Mouse (Mus musculus) forebrain, postnatal 0 days (tissue): ENCODE measurements around the gene Olfr983. TPM values are rescaled to one million over a fixed set of nuclear protein-coding genes. Genes with fewer than 3 reads are reported as not detected.

ENCODE experiments used
- ATAC-seq: fragments of 200-750 bp; cut with Nextera tagmentation; 2 replicates; pipeline ENCODE4 v1.8.0; 2017; ENCODE audit warnings: mild to moderate bottlenecking, moderate library complexity
- DNase-seq: peaks from one replicate; pipeline ENCODE4 v3.0.0-alpha.2; 2015
- H3K27ac ChIP-seq: fragments of 300-500 bp; sonication (generic); 2 replicates; pipeline ENCODE4 v1.5.1; 2014; ENCODE audit warnings: low read depth, mild to moderate bottlenecking, antibody characterized with exemption, low read length, moderate library complexity, mixed read lengths
- H3K27me3 ChIP-seq: fragments of 300-500 bp; sonication (generic); 2 replicates; pipeline ENCODE4 v1.6.1; 2014; ENCODE audit warnings: mild to moderate bottlenecking, low read length, mixed read lengths; ENCODE audit not compliant: insufficient read depth
- H3K36me3 ChIP-seq: fragments of 300-500 bp; sonication (generic); 2 replicates; pipeline ENCODE4 v1.6.1; 2014; ENCODE audit warnings: mild to moderate bottlenecking, moderate library complexity; ENCODE audit not compliant: insufficient read depth
- H3K4me1 ChIP-seq: fragments of 300-500 bp; sonication (generic); 2 replicates; pipeline ENCODE4 v1.6.1; 2014; ENCODE audit warnings: antibody characterized with exemption; ENCODE audit not compliant: insufficient read depth
- H3K4me2 ChIP-seq: fragments of 300-500 bp; sonication (generic); 2 replicates; pipeline ENCODE4 v1.6.1; 2014; ENCODE audit warnings: low read depth, mild to moderate bottlenecking, moderate library complexity
- H3K4me3 ChIP-seq: fragments of 300-500 bp; sonication (generic); 2 replicates; pipeline ENCODE4 v1.5.1; 2014; ENCODE audit warnings: low read depth, low read length, mixed read lengths
- H3K9ac ChIP-seq: fragments of 300-500 bp; sonication (generic); 2 replicates; pipeline ENCODE4 v1.6.1; 2014; ENCODE audit warnings: mild to moderate bottlenecking
- H3K9me3 ChIP-seq: fragments of 300-500 bp; sonication (generic); 2 replicates; pipeline ENCODE4 v1.6.1; 2016; ENCODE audit warnings: low read length
- CTCF ChIP-seq: sonication (generic); IDR thresholded peaks from 2 replicates; pipeline ENCODE4 v1.5.1; 2016; ENCODE audit warnings: antibody characterized with exemption, control low read depth, low read depth
- WGBS: fragments of 180-500 bp; shearing (Covaris S2); extraction: QIAGEN DNeasy Blood & Tissue Kit; methylation state at CpG from one replicate; pipeline ENCODE4 v1.1.7; 2014; 5-methylcytosine and 5-hydroxymethylcytosine counted together
- polyA plus RNA-seq: library from polyadenylated mRNA; unstranded; fragments of >200 nt; fragmentation: Nextera tagmentation; extraction: Ambion mirVana; gene quantifications from 2 replicates; pipeline ENCODE4 v1.2.1, GENCODE M21; 2015
- total RNA-seq: library from RNA; depleted of rRNA; stranded (reverse); fragments of >200 nt; gene quantifications from 2 replicates; pipeline ENCODE4 v1.2.3, GENCODE M21; 2014; rRNA removed

Gene Olfr983
- total and polyA plus RNA-seq, 2 experiments from 2014 or later = not detected

DNA sequence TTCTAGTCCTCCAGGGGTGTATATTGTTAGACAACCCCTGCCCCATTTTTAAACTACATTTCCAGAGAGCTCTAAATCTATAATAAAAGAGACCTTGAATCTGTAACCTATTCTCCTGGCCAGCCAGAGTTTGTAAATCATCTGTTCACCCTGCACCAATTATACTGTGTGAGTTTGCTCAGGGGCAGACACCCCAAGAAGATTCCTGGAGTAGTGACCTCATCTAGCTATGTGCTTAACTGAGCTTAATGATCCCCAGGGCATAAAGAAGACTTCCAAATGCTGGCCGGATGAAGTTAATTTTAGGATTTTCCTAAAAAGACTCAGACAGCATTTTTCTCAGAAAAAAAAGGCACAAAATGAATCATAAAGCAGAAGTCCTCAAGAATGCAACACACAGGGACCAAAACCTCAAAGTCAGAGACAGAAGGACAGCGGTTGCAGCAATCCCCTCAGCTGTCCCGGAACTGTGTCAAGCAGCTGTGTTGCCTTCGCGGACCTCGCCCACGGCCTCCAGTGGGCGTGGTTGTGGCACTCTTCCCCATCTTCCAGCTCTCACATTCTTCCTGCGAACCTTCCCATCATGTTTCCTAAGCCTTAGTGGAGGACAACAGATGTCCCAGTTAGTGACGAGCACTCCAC is 23.4 kb upstream of the Olfr983 start:
- Histone ChIP-seq H3K9ac (no peak overlapping the region), H3K36me3 (no peaks in the 10 kb centered on the region), H3K27me3 (no peaks in the 10 kb centered on the region), H3K4me2 (no peak overlapping the region), H3K4me1 (no peaks in the 10 kb centered on the region), H3K27ac (no peak overlapping the region), H3K9me3 (no peaks in the 10 kb centered on the region), H3K4me3 (no peak overlapping the region)
- no peak for TF ChIP-seq CTCF
- 68% methylated on average over 10 of the region's 10 CpGs for WGBS
- DNase-seq = no peak
- ATAC-seq = no peak

DNA sequence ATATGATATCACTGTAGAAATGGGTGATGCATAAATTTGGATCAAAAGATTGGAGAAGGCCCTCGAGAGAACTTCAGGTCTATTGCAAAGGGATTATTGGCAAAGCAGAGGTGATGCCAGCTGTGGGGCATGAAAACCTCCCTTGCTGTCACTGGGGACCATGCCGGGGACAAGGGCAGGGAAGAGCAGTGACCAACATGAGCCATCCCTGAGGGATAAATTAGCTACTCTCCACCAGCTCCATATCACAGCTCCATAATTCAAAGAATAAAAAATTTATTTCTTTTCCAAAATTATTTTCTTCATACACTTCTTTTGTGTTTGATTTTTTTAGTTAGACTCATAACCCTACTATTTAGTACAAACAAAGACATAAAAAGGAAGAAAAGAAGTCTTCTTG is 20.7 kb upstream of the Olfr983 start, which contains the start of gene Olfr984:
TSS of gene Olfr984 (minus strand) at position 101 of the 400 bp plus-strand sequence.
- no peak within 1 kb of the TSS for H3K4me3 ChIP-seq
- DNase-seq = no peak
- 83% methylated on average over 2 of the region's 2 CpGs for WGBS
- H3K9me3 ChIP-seq = no peaks in the 10 kb centered on the region
- ATAC-seq = no peak
- no peaks in the 10 kb centered on the region for H3K4me1 ChIP-seq
- H3K4me2 ChIP-seq = no peak within 1 kb of the TSS
- TF ChIP-seq CTCF = no peak
- no peak within 1 kb of the TSS for H3K27ac ChIP-seq
- no peak within 1 kb of the TSS for H3K9ac ChIP-seq
- H3K27me3 ChIP-seq = no peaks in the 10 kb centered on the region
- H3K36me3 ChIP-seq = no peaks in the 10 kb centered on the region

DNA sequence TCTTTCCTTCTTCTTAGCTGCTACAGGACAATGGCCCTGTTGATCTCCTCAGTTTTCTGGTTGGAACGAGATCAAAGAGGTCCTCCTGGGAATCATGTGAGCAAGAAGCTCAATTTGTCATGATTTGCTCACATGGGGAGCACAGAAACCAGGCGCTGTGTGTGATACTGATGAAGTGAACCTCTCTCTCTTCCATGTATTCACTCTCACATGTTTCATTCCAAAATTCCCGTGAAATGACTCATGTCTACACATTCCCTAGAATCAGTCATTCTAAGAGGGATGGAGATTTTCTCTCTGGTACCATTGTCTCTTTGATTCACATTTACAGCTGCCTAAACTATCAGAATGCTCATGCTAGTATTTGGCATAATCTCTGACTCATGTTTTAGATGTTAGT is 1.4 kb upstream of the Olfr983 start:
- Histone ChIP-seq H3K36me3 (no peaks in the 10 kb centered on the region), H3K27me3 (no peaks in the 10 kb centered on the region), H3K4me3 (no peak overlapping the region), H3K9ac (no peak overlapping the region), H3K4me2 (no peak overlapping the region), H3K4me1 (no peaks in the 10 kb centered on the region), H3K27ac (no peak overlapping the region), H3K9me3 (no peaks in the 10 kb centered on the region)
- no peak for TF ChIP-seq CTCF
- DNase-seq (no peak), ATAC-seq (no peak)
- WGBS = 67% methylated on average over 3 of the region's 3 CpGs

DNA sequence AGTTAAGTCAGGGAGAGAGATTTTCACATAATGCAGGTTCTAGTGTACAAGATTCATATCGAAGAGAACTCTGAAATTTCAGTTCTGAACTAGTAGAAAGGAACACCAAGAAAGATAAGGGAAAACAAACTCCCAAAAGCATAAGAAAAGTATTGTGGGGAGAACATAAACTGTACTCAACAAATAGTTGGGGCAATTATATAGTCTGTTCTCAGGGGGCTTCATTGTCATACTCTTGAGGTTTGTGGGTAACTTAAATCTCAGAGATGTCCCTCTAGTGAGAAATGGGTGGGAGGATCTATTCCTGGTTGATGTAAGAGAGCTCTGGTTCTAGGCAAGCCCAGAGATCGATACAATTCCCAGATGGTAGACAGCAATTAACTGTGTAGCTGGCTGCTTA is 19.9 kb downstream of the Olfr983 start, which contains the start of gene Olfr982:
TSS of gene Olfr982 (plus strand) at position 301 of the 400 bp plus-strand sequence.
- no peak within 1 kb of the TSS for H3K9ac ChIP-seq
- no peak within 1 kb of the TSS for H3K4me2 ChIP-seq
- no peaks in the 10 kb centered on the region for H3K27me3 ChIP-seq
- no peak within 1 kb of the TSS for H3K27ac ChIP-seq
- 84% methylated on average over 2 of the region's 2 CpGs for WGBS
- H3K4me1 ChIP-seq = no peaks in the 10 kb centered on the region
- ATAC-seq (no peak), DNase-seq (no peak)
- no peak within 1 kb of the TSS for H3K4me3 ChIP-seq
- H3K9me3 ChIP-seq = no peaks in the 10 kb centered on the region
- no peak for TF ChIP-seq CTCF
- H3K36me3 ChIP-seq = no peaks in the 10 kb centered on the region

DNA sequence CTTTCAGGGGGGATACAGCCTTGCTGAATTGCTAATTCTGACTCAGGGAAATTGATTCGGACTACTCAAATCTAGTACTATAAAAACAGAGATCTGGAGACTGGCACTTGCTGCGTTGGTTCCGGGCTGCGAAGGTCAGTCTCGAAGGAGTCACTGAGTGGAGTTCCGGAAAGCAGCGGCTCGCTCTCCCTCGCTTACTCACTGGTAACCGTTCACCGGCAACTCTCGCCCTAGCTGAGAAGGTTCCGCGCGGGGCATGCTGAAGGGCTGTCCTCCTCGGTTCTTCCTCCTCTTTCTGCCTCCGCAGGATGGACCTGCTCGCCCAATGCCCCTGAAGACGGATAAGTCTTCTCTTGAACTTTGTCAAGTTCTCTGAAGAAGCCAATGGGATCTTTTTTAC is 43.3 kb downstream of the Olfr983 start:
- H3K9me3 ChIP-seq = no peaks in the 10 kb centered on the region
- H3K4me3 ChIP-seq = no peak overlapping the region
- H3K9ac ChIP-seq = no peak overlapping the region
- 94% methylated on average over 19 of the region's 19 CpGs for WGBS
- H3K36me3 ChIP-seq = no peaks in the 10 kb centered on the region
- DNase-seq (no peak), ATAC-seq (no peak)
- TF ChIP-seq CTCF = no peak
- H3K4me2 ChIP-seq = no peak overlapping the region
- H3K4me1 ChIP-seq = no peaks in the 10 kb centered on the region
- no peak overlapping the region for H3K27ac ChIP-seq
- no peaks in the 10 kb centered on the region for H3K27me3 ChIP-seq

Other genes starting within 250 kb of the Olfr983 start
- not detected in 2 replicates for gene Olfr972, start 227.2 kb downstream of the Olfr983 start, total RNA-seq
- not detected in 2 replicates for gene Olfr972, start 227.2 kb downstream of the Olfr983 start, polyA plus RNA-seq
- not detected in 2 replicates for gene Olfr229, start 186.3 kb downstream of the Olfr983 start, total RNA-seq
- gene Olfr229, start 186.3 kb downstream of the Olfr983 start, polyA plus RNA-seq = not detected in 2 replicates
- not detected in 2 replicates for gene Olfr974, start 156.1 kb downstream of the Olfr983 start, total RNA-seq
- gene Olfr974, start 156.1 kb downstream of the Olfr983 start, polyA plus RNA-seq = not detected in 2 replicates
- gene Olfr975, start 141.5 kb downstream of the Olfr983 start, total RNA-seq = 0.15 TPM in 1 of 2 replicates, not detected in the other
- not detected in 2 replicates for gene Olfr975, start 141.5 kb downstream of the Olfr983 start, polyA plus RNA-seq
- gene Olfr976, start 132.5 kb downstream of the Olfr983 start, total RNA-seq = not detected in 2 replicates
- gene Olfr976, start 132.5 kb downstream of the Olfr983 start, polyA plus RNA-seq = not detected in 2 replicates
- gene Olfr978, start 101.5 kb downstream of the Olfr983 start, total RNA-seq = not detected in 2 replicates
- not detected in 2 replicates for gene Olfr978, start 101.5 kb downstream of the Olfr983 start, polyA plus RNA-seq
- gene Olfr979, start 90.1 kb downstream of the Olfr983 start, total RNA-seq = not detected in 2 replicates
- gene Olfr979, start 90.1 kb downstream of the Olfr983 start, polyA plus RNA-seq = not detected in 2 replicates
- gene Olfr980, start 84.0 kb downstream of the Olfr983 start, total RNA-seq = not detected in 2 replicates
- gene Olfr980, start 84.0 kb downstream of the Olfr983 start, polyA plus RNA-seq = not detected in 2 replicates
- not detected in 2 replicates for gene Olfr981, start 72.1 kb downstream of the Olfr983 start, total RNA-seq
- not detected in 2 replicates for gene Olfr981, start 72.1 kb downstream of the Olfr983 start, polyA plus RNA-seq
- gene Olfr982, start 19.8 kb downstream of the Olfr983 start, total RNA-seq = not detected in 2 replicates
- not detected in 2 replicates for gene Olfr982, start 19.8 kb downstream of the Olfr983 start, polyA plus RNA-seq
- not detected in 2 replicates for gene Olfr984, start 20.6 kb upstream of the Olfr983 start, total RNA-seq
- gene Olfr984, start 20.6 kb upstream of the Olfr983 start, polyA plus RNA-seq = not detected in 2 replicates
- gene Olfr985, start 36.6 kb upstream of the Olfr983 start, total RNA-seq = not detected in 2 replicates
- gene Olfr985, start 36.6 kb upstream of the Olfr983 start, polyA plus RNA-seq = not detected in 2 replicates
- not detected in 2 replicates for gene Tmem225, start 54.5 kb upstream of the Olfr983 start, total RNA-seq
- gene Tmem225, start 54.5 kb upstream of the Olfr983 start, polyA plus RNA-seq = not detected in 2 replicates
- not detected in 2 replicates for gene Olfr986, start 87.3 kb upstream of the Olfr983 start, total RNA-seq
- not detected in 2 replicates for gene Olfr986, start 87.3 kb upstream of the Olfr983 start, polyA plus RNA-seq
- gene Zfp202, start 98.7 kb upstream of the Olfr983 start, total RNA-seq = 9.3 and 9.8 TPM in 2 replicates
- gene Zfp202, start 98.7 kb upstream of the Olfr983 start, polyA plus RNA-seq = 3.7 and 6.6 TPM in 2 replicates
- gene Scn3b, start 175.6 kb upstream of the Olfr983 start, total RNA-seq = 210 and 226 TPM in 2 replicates
- 114 and 133 TPM in 2 replicates for gene Scn3b, start 175.6 kb upstream of the Olfr983 start, polyA plus RNA-seq